Mouse (Mus musculus): ENCODE results near the gene Mn1. TPM values are rescaled to one million over a fixed set of nuclear protein-coding genes. Genes with fewer than 3 reads are reported as not detected.

Gene Mn1
- total and polyA plus RNA-seq, 3 experiments, result not detected

GRCm38 (mm10) chr5:111485907-111486306 is 68.7 kb downstream of the Mn1 start:
- H3K36me3 ChIP-seq (ENCODE audit: control insufficient read depth in 1 of 2, insufficient read depth in 2 of 2, low read length in 2 of 2), result no peaks in the 10 kb centered on the region
- no peak overlapping the region for H3K27ac ChIP-seq (ENCODE audit: control insufficient read depth, low read depth, low read length)
- no peak overlapping the region for H3K4me3 ChIP-seq (ENCODE audit: control insufficient read depth in 1 of 2, insufficient read depth in 1 of 2, low read depth in 2 of 2, low read length in 2 of 2)
- no peaks in the 10 kb centered on the region for H3K4me1 ChIP-seq (ENCODE audit: control insufficient read depth in 1 of 2, insufficient read depth in 2 of 2, low read length in 2 of 2)
- DNase-seq (ENCODE audit: low read depth, low spot score), result no peak
- H3K9me3 ChIP-seq (replicated peaks; ENCODE audit: insufficient read depth, low read length), result no peaks in the 10 kb centered on the region
- no peaks in the 10 kb centered on the region for H3K79me2 ChIP-seq (ENCODE audit: control insufficient read depth, insufficient read depth, low read length, poor library complexity)
- H3K9ac ChIP-seq (ENCODE audit: control insufficient read depth, low read depth, low read length, poor library complexity, severe bottlenecking), result no peak overlapping the region
- H3K27me3 ChIP-seq (ENCODE audit: control insufficient read depth in 1 of 2, insufficient read depth in 2 of 2, low read length in 2 of 2), result no peaks in the 10 kb centered on the region
- no peak for TF ChIP-seq JUND (IDR thresholded peaks at IDR 0.05; ENCODE audit: low read depth, low read length)
- no peak for TF ChIP-seq TBP (IDR thresholded peaks at IDR 0.05; ENCODE audit: low read depth, low read length)
- TF ChIP-seq UBTF (IDR thresholded peaks at IDR 0.05; ENCODE audit: borderline replicate concordance, insufficient read depth, low read depth, low read length), result no peak
- no peak for TF ChIP-seq USF2 (IDR thresholded peaks at IDR 0.05; ENCODE audit: borderline replicate concordance in 1 of 2, insufficient read depth in 1 of 2, low read depth in 1 of 2, low read length in 2 of 2)

GRCm38 (mm10) chr5:111489022-111489616 is 72.0 kb downstream of the Mn1 start:
- H3K9me3 ChIP-seq (replicated peaks; ENCODE audit: insufficient read depth, low read length), result no peaks in the 10 kb centered on the region
- no peak overlapping the region for H3K4me3 ChIP-seq (ENCODE audit: control insufficient read depth in 1 of 2, insufficient read depth in 1 of 2, low read depth in 2 of 2, low read length in 2 of 2)
- H3K27ac ChIP-seq (ENCODE audit: control insufficient read depth, low read depth, low read length), result no peak overlapping the region
- peak; percentile 11 for DNase-seq (ENCODE audit: low read depth, low spot score)
- no peaks in the 10 kb centered on the region for H3K4me1 ChIP-seq (ENCODE audit: control insufficient read depth in 1 of 2, insufficient read depth in 2 of 2, low read length in 2 of 2)
- no peaks in the 10 kb centered on the region for H3K27me3 ChIP-seq (ENCODE audit: control insufficient read depth in 1 of 2, insufficient read depth in 2 of 2, low read length in 2 of 2)
- H3K79me2 ChIP-seq (ENCODE audit: control insufficient read depth, insufficient read depth, low read length, poor library complexity), result no peaks in the 10 kb centered on the region
- no peaks in the 10 kb centered on the region for H3K36me3 ChIP-seq (ENCODE audit: control insufficient read depth in 1 of 2, insufficient read depth in 2 of 2, low read length in 2 of 2)
- H3K9ac ChIP-seq (ENCODE audit: control insufficient read depth, low read depth, low read length, poor library complexity, severe bottlenecking), result no peak overlapping the region
- TF ChIP-seq ZKSCAN1 (IDR thresholded peaks at IDR 0.05; ENCODE audit: low read depth, low read length), result no peak
- TF ChIP-seq ZMIZ1 (IDR thresholded peaks at IDR 0.05; ENCODE audit: low read depth, low read length), result no peak
- TF ChIP-seq CHD1 (IDR thresholded peaks at IDR 0.05; ENCODE audit: low read depth, low read length), result no peak
- TF ChIP-seq USF2 (IDR thresholded peaks at IDR 0.05; ENCODE audit: borderline replicate concordance in 1 of 2, insufficient read depth in 1 of 2, low read depth in 1 of 2, low read length in 2 of 2), result peak in 1 of 2 experiments; percentile 21; a peak in 1 of 4 replicates
- TF ChIP-seq USF1 (IDR thresholded peaks at IDR 0.05; ENCODE audit: low read depth, low read length), result peak; percentile 80
- TF ChIP-seq EP300 (IDR thresholded peaks at IDR 0.05; ENCODE audit: low read depth in 1 of 2, low read length in 2 of 2), result no peak
- no peak for TF ChIP-seq NRF1 (IDR thresholded peaks at IDR 0.05; ENCODE audit: insufficient read depth, low read depth, low read length, poor library complexity, severe bottlenecking)
- TF ChIP-seq NELFE (IDR thresholded peaks at IDR 0.05; ENCODE audit: low read depth, low read length), result no peak
- no peak for TF ChIP-seq KAT2A (conservative IDR thresholded peaks at IDR 0.05; ENCODE audit: low read depth, low read length)
- no peak for TF ChIP-seq MXI1 (IDR thresholded peaks at IDR 0.05; ENCODE audit: low read depth, low read length)
- TF ChIP-seq SIN3A (IDR thresholded peaks at IDR 0.05; ENCODE audit: low read length), result no peak
- TF ChIP-seq HCFC1 (IDR thresholded peaks at IDR 0.05; ENCODE audit: low read depth, low read length), result peak; percentile 79
- no peak for TF ChIP-seq TBP (IDR thresholded peaks at IDR 0.05; ENCODE audit: low read depth, low read length)
- TF ChIP-seq ZNF384 (IDR thresholded peaks at IDR 0.05; ENCODE audit: low read depth, low read length), result 0 out of 2 replicates have a peak, but pooled peaks have one; percentile 31
- no peak for TF ChIP-seq TCF12 (IDR thresholded peaks at IDR 0.05; ENCODE audit: low read depth, low read length)
- no peak for TF ChIP-seq MAX (IDR thresholded peaks at IDR 0.05; ENCODE audit: low read length)
- no peak for TF ChIP-seq POLR2A (IDR thresholded peaks at IDR 0.05; ENCODE audit: control insufficient read depth in 1 of 2, insufficient read depth in 1 of 2, low read depth in 1 of 2, low read length in 2 of 2, poor library complexity in 1 of 2)
- TF ChIP-seq SMC3 (IDR thresholded peaks at IDR 0.05; ENCODE audit: low read depth, low read length), result no peak
- no peak for TF ChIP-seq TAL1 (IDR thresholded peaks at IDR 0.05; ENCODE audit: low read length)
- no peak for TF ChIP-seq ELF1 (IDR thresholded peaks at IDR 0.05; ENCODE audit: low read depth, low read length)
- TF ChIP-seq RAD21 (IDR thresholded peaks at IDR 0.05; ENCODE audit: low read depth, low read length), result no peak
- TF ChIP-seq JUND (IDR thresholded peaks at IDR 0.05; ENCODE audit: low read depth, low read length), result no peak
- TF ChIP-seq CTCF (IDR thresholded peaks at IDR 0.05 in 2 of 3, conservative IDR thresholded peaks at IDR 0.05 in 1 of 3; ENCODE audit: control insufficient read depth in 1 of 3, insufficient read depth in 1 of 3, low read depth in 2 of 3, low read length in 3 of 3, poor library complexity in 1 of 3, severe bottlenecking in 1 of 3), result no peak
- TF ChIP-seq ZC3H11A (IDR thresholded peaks at IDR 0.05; ENCODE audit: low read depth, low read length), result no peak
- TF ChIP-seq BHLHE40 (IDR thresholded peaks at IDR 0.05; ENCODE audit: borderline replicate concordance, low read depth, low read length), result no peak
- TF ChIP-seq MYC (IDR thresholded peaks at IDR 0.05; ENCODE audit: low read depth, low read length), result no peak
- TF ChIP-seq POLR2AphosphoS5 (IDR thresholded peaks at IDR 0.05; ENCODE audit: borderline replicate concordance, low read depth, low read length), result no peak
- no peak for TF ChIP-seq MAFK (IDR thresholded peaks at IDR 0.05; ENCODE audit: borderline replicate concordance, low read depth, low read length)
- no peak for TF ChIP-seq MYB (IDR thresholded peaks at IDR 0.05; ENCODE audit: low read depth, low read length)
- no peak for TF ChIP-seq E2F4 (IDR thresholded peaks at IDR 0.05; ENCODE audit: borderline replicate concordance, low read depth, low read length)

All from MEL (cell line).